Mouse (Mus musculus): Measurements from ENCODE around the gene Hist2h2be. TPM values are rescaled to one million over a fixed set of nuclear protein-coding genes. Genes with fewer than 3 reads are reported as not detected.
"Not testable (repeated sequence)": the region's sequence is repeated elsewhere in the genome, so short reads cannot be mapped to it uniquely, and the experiment has no call there.

The Hist2h2be gene
- 1 to 10 TPM; 5.7 to 5.8 TPM for total RNA-seq (2021)

DNA sequence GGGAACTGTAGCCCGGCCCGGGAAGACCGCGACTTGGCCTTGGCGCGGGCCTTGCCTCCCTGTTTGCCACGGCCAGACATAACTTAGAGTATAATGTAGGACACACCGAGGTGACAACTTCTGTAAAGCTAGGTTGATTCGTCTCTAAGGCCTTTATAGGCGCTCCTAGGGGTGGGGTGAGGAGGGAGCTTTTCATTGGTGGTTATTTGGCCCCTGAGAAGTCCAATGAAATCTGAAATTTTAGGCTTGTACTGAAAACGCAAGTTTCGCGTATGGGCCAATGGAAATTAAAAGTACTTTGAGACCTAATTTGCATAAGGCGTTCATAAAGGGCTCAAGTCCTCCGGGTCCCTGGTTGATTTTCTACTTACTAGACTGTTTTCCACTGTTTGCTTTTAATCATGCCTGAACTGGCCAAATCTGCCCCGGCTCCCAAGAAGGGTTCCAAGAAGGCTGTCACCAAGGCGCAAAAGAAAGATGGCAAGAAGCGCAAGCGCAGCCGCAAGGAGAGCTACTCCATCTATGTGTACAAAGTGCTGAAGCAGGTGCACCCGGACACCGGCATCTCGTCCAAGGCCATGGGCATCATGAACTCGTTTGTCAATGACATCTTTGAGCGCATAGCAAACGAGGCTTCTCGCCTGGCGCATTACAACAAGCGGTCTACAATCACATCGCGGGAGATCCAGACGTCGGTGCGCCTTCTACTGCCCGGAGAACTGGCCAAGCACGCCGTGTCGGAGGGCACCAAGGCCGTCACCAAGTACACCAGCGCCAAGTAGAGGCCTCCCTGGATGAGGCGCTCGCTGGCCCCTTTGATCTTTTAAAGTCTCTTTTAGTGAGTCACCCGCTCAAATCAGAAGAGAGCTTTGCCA lies at the start of gene Hist2h2be, which contains the start of gene Hist2h2ac:
Gene Hist2h2be, plus strand, starts transcription at position 355 of the 875 bp plus-strand sequence.
Gene Hist2h2ac, minus strand, starts transcription at position 116 of the 875 bp plus-strand sequence.
- DNase-seq = peak; percentile 80

DNA sequence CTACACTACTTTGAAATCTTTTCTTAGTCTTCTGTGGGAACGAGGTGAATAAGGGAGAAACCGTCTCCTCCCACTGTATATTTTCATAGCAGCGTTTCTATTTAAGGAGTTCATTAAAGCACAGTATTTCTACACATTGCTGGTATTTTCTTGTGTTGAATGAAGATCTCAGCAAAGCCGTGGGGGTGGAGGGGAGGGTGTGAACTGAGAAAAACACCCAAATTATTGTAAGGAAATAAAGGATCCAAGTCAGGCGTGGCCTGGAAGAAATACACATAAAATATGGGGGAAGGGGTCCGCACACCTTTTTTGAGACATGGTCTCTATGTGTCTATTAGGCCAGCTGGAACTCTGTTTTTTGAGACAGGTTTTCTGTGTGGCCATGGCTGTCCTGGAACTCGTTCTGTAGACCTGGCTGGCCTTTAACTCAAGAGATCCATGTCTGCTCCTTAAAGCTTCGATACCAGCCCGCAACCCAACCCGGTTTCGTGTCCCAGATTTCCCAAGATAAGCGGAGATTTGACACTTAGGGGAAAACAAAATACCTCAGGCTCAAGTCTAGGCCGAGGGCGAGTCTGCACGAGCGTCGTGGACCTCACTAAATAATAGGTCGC lies 49.2 kb upstream of the Hist2h2be start:
- no peak for DNase-seq

DNA sequence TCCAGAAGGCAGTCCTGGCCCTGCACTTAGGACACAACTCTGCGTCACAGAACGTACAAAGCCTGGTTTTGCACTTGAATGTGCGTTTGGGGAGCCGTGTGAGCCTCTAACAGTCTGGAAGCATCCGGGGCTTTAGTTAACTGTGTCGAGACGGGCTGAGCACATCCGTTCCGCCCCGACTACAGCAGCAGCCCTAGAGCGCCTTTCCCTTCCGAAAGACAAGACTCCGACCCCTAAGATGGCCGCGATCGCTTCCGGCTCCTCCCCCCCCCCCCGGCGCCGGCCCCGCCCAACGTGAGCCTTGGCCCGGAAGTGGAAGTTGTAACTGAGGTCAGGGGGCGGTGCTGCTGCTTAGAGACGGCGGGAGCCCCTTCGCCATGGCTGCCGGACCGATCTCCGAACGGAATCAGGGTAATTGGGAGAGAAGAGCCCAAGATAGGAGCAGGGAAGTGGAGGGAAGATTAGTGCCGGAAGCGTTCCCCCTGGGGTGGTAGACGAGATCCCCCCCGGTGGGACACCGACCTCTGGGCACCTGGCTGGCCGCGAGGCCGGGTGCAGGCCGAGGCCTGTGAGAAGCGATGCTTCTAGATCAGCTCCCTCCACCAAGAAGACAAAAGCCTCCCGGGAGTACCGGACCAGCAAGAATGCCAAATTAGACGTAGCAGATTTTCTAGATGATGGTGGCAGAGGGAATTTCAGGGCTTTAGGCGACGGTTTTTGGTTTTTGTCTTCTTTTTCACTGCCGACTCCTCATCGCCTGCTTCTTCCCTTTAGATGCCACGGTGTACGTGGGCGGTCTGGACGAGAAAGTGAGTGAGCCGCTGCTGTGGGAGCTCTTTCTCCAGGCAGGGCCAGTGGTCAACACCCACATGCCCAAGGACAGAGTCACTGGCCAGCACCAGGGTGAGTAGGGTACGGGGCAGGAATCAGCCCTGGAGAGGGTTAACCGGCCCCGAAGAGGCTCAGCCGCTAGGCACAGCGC lies 48.4 kb upstream of the Hist2h2be start, which contains the start of gene Sf3b4:
Gene Sf3b4, plus strand, starts transcription at position 136 of the 982 bp plus-strand sequence.
- DNase-seq = peak; percentile 86

DNA sequence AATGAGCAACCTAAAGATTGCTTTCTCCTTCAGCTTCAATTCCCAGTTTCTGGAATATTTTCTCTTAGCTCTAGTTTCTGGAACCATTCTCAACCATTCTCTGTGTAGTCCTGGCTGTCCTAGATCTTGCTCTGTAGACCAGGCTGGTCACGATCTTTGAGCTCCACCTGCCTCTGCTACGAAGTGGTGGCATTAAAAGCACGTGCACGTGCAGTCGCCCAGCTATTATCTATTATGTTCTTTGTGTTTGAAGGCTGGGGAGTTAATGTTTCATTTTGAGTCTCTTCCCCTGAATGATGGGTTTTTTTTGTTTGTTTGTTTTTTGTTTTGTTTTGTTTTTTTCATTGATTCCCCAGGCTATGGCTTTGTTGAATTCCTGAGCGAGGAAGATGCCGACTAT lies 47.7 kb upstream of the Hist2h2be start:
- DNase-seq = no peak

DNA sequence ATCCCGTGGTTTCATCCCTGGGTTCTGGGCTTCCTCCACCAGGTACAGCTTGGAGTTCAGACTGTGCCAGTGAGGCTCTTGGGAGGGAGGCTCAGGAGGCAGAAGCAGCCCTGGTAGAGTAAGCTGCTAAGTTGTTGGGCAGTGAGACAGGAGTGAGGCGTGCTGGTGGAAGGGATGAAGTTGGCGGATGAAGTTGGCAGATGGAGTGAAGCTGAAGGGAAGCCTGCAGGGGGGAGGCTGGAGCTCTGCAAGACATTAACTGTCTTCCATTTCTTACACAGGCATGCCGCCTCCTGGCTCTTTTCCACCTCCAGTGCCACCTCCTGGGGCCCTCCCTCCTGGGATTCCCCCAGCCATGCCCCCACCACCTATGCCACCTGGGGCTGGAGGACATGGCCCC lies 46.9 kb upstream of the Hist2h2be start:
- not testable (repeated sequence) for DNase-seq

DNA sequence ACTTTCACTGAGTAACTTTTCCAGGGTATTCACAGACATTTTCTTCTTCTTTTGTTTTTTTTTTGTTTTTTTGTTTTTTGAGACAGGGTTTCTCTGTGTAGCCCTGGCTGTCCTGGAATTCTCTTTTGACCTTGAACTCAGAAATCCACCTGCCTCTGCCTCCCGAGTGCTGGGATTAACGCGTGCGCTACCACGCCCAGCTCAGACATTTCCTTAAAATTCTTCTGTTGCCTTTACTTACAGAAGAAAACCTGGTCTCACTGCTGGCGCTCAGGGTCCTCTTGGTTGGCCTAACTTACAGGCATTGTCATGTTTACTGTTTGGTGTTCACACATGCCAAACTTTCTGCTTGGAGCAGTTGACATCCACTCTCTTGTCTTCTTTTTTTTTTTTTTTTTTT lies 45.7 kb upstream of the Hist2h2be start:
- DNase-seq = no peak

DNA sequence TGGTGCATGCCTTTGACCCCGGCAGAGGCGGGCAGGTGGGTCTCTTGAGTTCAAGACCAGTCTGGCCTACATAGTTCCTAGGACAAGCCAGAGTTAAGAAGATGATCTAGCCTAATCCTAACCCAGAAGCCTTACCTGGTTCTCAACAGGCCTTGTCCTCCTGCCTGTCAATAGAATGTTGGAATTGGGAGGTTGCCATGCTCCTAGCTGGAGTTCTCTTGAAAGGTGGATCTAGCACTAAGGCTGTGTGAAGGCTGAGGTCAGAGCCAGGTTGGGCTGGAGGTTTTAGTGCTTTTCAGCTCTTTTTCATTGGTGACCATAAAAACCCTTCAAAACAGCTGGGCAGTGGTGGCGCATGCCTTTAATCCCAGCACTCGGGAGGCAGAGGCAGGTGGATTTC lies 42.5 kb upstream of the Hist2h2be start:
- DNase-seq = no peak

DNA sequence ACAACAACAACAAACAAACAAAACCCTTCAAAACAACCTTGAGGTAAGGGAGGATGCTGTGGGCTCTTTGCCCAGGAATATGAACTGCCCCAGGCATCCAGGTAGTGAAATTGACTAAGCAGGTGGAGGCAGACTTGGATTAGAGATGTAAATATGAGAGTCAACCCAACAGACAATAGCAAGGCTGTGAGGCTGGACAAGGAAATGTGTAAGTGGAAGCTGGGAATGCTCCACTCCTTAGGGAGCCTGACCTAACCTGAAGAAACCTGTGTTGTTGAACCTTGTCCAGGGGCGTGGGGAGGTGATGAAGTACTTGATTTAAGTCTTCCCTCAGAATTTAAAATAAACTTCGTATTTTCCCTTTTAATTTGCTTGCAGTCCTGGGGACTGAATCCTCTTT lies 42.0 kb upstream of the Hist2h2be start:
- DNase-seq = no peak

DNA sequence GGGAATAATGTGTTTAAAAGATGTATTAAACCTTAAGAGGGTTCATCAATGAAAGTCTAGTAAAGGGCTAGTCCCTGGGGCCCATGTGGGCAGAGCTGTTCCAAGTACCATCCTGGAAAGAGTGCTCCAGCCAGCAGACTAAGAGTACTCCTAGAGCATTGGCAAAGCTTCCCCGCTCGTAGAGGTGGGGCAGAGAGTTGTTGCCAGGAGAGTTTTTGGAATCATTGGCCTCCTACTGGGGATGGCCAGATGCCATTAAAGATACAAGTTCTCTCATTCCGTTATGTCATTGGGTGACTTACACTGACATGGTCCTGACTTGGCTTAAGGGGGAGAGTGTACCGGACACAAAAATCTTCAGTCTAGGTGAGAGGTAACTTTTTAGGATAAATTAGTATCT lies 41.4 kb upstream of the Hist2h2be start:
- DNase-seq = peak; percentile 65

DNA sequence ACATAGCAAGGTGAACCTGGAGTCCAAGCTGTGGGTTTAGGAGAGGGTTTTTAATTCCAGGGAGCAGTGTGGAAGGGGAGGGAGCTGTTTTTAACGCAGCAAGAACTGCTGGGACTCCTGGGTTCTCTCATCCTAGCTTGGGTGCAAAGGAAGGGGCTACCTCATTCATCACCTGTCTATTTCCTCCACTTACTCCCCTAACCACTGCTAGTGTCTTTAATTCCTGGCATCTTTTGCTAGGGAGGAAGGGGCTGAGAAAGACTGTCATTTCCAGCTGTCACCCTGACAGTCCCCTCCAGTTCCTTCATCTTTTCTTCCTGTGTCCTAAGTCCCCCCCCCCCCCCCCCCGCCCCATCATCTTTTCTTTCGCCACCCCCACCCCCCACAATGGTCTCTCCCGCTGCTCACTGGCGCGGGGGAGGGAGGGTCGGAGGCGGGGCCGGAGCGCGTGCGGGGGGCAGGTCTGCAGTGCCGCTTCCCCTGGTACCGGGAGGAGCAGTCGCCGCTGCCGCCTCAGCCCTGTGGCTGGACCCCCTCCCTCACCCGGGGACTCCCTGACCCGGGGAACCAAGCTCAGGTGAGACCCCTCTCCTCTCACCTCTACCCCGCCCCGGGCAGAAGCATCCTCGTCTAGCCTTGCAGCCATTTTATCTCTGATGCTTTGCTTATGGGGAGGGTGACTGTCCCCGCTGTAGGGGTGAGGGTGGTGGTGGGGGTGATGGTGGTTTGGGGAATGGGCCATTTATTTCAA lies 40.0 kb upstream of the Hist2h2be start, which contains the start of gene Sv2a:
Gene Sv2a, plus strand, starts transcription at position 425 of the 751 bp plus-strand sequence.
- peak; percentile 70 for DNase-seq

DNA sequence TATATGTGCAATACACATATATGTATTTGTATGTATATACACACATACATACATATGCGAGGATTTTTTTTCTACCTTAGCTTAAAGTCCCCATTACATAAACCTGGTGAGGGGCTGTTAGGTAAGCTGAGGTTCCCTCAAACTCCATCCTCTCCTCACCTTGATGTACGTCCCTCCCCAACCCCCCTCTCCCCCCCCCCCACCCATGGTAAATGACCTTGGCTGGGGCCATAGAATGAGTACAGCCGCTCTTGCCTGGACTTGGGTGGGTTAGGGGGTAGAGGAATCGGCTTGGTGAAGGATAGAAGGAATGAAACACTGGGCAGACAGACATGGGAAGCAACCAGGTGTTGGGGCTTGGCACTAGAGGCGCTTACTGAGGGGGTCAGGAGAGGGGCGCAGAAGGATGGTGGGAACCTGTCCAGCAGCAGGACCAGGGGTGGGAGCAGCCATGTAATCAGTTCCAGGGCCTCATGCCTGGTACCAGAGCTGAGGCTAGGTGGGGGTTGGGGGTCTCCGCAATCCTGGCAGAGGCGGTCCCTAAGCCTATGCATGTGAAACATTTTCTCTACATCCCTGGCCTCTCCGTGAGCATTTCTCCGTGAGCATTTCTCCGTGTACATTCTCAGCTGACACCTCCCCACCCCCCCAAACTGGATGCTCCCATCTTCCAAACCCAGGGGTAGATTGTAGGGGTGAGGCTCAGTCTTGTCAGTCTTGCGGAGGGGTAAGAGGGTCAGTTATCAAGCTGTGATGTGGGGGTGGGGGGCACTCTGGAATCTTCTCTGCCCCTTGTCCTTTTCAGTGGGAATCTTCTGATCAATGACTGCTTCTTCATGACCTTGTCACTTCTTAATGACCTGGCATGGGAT lies 39.2 kb upstream of the Hist2h2be start:
- DNase-seq = no peak

DNA sequence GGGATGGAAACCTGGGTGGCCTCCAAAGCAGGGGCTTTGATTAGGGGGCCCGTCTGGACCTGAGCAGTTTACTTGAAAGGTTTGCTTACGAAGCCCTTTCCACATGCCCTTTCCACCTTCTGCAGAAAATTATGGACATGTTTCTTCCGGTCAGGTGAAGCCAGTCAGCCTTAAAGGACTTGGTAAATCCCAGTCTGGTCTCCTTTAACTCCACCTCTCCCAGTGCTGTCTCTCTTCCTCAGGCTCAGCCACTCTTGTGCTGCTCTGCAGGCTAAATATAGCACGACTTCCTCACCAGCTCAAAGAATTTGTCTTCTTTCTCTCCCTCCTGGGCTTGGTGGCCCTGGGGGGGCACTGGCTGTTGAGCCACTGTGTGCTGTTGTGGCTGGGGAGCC lies 38.5 kb upstream of the Hist2h2be start:
- no peak for DNase-seq

DNA sequence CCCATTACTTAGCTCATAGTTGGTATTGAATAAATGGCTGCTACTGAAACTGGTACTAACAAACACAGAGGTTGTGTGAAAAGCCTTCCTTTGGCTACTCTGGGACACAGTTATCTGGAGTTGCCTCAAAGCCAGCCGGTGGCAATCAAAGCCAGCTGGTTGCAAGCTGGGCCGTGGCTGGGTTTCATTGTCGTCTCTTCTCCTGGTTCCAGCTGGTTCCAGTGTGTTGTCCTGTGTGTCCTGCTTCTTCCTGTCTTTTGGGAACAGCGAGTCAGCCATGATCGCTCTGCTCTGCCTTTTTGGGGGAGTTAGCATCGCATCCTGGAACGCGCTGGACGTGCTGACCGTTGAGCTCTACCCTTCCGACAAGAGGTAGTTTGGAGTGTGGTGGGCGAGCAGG lies 27.9 kb upstream of the Hist2h2be start:
- DNase-seq = peak; percentile 29

DNA sequence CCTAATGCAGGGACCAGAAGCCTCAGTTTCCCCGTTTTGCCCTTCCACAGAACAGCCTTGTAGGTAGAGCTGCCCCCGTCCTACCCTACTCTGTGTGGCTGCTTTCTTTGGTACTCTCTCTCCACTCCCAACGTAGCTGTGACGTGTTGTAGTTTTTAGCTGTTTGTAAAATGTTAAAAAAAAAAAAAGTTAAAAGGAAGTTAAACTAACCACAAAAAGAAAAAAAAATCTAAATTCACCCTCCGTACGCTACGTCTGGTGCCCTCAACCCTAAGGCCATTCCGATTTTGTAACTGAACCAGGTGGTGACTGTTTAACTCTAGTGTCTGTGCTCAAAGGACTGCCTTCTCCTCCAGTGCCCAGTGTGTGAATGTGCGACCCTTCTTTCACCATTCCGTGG lies 26.0 kb upstream of the Hist2h2be start:
- DNase-seq = no peak

DNA sequence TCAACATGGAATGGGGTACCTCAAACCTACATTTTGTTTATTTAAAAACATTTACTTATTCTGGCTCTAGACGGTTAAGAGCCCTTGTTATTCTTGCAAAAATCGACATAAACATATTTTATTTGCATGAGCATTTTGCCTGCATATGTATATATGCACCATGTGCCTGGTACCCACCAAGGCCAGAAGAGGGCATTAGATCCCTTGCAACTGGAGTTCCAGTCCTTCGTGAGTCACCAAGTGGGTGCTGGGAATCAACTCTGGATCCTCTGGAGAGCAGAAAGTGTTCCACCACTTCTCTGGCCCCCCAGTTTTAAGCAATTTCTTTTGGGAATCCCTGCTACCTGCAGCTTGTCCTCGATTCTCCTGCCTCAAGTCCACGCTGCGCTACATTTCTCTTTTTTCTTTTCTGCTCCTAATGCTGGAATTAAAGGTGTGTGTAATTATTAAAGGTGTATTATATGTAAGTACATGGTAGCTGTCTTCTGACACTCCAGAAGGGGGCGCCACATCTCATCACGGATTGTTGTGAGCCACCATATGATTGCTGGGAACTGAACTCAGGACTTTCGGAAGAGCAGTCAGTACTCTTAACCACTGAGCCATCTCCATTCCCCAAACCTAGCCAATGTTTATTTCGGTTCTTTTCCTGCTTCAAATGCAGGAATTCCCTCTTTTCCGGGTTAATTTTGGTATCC lies 25.2 kb upstream of the Hist2h2be start:
- DNase-seq = no peak

DNA sequence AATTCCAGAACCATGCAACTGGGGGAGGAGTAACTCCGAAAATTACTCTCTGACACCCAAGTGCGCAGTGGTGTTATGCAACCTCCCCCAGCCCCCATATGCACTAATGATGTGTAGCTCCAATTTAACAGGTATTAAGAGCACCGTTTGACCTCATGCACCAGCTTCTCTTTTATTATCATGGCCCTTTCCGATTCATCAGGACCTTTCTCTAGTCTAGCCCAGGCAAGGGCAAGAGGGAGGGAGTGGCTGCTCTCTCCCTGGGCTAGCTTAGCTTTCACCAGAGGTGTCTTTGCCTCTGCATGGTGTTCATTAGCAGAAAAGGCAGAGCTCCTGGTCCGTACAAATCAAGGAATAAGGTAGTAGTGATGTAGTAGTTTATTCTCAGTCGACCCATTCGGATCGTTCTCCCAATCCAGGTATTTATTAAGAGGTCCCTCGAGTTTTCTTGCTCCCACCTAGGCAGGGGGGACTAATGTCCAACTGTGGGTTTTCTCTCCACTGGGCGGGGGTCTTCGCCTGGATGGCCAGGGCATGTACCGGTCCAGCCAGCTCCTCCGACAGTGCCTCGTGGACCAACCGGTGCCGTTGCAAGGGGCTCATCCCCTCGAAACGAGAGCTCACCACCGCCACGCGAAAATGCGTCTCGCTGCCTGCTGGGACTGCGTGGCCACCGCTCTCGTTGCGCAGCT lies 24.3 kb upstream of the Hist2h2be start:
- no peak for DNase-seq

DNA sequence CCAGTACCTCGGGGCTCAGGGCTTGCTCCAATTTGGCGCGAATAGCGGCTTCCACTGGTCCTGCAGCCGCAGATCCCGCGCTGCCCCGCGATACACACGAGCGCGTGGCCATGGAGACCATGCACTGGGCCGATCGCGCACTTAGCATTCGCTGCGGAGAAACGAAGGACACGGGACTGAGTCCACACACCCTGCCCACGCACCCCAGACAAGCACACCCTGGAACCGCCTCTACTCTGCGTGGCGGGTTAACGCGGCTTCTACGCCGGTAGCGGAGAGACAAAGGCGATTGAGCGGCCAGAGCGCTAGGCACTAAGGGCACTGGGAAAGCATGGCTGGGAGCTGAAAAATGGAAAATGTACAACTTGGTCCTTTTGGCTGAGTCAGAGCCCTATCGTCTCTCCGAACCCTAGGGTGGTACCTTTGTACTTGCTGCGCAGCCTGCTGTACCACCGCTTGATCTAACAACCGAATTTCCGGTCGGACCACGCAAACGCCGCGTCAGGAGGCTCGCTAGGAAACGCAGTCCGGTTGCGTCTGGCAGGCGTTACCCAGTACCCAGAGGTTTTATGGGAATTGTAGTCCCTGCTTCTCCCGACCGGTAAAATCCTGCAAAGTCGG lies 23.7 kb upstream of the Hist2h2be start:
- peak; percentile 86 for DNase-seq

DNA sequence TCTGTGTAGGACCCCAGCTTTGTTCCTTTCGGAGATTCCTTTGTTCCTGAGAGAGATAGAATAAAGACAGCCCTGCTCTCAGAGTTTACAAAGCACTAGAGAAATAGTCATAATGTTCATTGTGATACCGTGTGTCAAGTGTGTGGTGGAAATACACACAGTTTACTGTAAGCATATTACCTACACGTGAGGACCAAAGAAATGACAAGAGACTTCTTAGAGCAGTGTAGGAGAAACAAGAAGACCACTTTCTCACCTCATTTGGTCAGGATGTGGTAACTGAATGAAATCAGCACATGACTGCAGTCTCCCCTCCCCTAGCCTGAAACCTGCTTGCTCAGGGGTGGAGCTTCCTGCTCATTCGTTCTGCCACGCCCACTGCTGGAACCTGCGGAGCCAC lies 22.7 kb upstream of the Hist2h2be start:
- no peak for DNase-seq

Data from heart, postnatal 4 days (tissue).